Mouse (Mus musculus): ENCODE results near the gene Chd2. TPM values are rescaled to one million over a fixed set of nuclear protein-coding genes. Genes with fewer than 3 reads are reported as not detected.
"Not testable (repeated sequence)": the region's sequence is repeated elsewhere in the genome, so short reads cannot be mapped to it uniquely, and the experiment has no call there.

Chd2 gene
- polyA plus RNA-seq, 1 experiment from 2014 or later: 34.6 TPM

GRCm38 (mm10) chr7:73579072-73579731 is 37.6 kb upstream of the Chd2 start:
- H3K4me1 ChIP-seq (replicated peaks): peaks cover 9% of the 10 kb centered on the region
- 82% methylated on average over 8 of the region's 8 CpGs for WGBS
- H3K4me2 ChIP-seq: no peak overlapping the region
- no peaks in the 10 kb centered on the region; the same call in 1 of the 2 replicates for H3K27me3 ChIP-seq
- H3K4me3 ChIP-seq: no peak overlapping the region
- H3K9me3 ChIP-seq: no peaks in the 10 kb centered on the region
- H3K27ac ChIP-seq (replicated peaks): no peak overlapping the region
- no peaks in the 10 kb centered on the region for H3K36me3 ChIP-seq
- no peak overlapping the region for H3K9ac ChIP-seq
- no peak for ATAC-seq (ENCODE audit: low read depth)

- H3K36me3 ChIP-seq: no peaks in the 10 kb centered on the region
- H3K4me1 ChIP-seq (replicated peaks): no peaks in the 10 kb centered on the region
- WGBS: 80% methylated on average over 6 of the region's 6 CpGs
- H3K27me3 ChIP-seq: no peaks in the 10 kb centered on the region; the same call in 1 of the 2 replicates
- H3K9me3 ChIP-seq: no peaks in the 10 kb centered on the region
- H3K9ac ChIP-seq: no peak overlapping the region
- ATAC-seq (ENCODE audit: low read depth): no peak
- no peak overlapping the region for H3K4me2 ChIP-seq
- no peak overlapping the region for H3K4me3 ChIP-seq
- H3K27ac ChIP-seq (replicated peaks): no peak overlapping the region
These were observed 36.3 kb upstream of the Chd2 start for GRCm38 (mm10) chr7:73577888-73578421.

DNA sequence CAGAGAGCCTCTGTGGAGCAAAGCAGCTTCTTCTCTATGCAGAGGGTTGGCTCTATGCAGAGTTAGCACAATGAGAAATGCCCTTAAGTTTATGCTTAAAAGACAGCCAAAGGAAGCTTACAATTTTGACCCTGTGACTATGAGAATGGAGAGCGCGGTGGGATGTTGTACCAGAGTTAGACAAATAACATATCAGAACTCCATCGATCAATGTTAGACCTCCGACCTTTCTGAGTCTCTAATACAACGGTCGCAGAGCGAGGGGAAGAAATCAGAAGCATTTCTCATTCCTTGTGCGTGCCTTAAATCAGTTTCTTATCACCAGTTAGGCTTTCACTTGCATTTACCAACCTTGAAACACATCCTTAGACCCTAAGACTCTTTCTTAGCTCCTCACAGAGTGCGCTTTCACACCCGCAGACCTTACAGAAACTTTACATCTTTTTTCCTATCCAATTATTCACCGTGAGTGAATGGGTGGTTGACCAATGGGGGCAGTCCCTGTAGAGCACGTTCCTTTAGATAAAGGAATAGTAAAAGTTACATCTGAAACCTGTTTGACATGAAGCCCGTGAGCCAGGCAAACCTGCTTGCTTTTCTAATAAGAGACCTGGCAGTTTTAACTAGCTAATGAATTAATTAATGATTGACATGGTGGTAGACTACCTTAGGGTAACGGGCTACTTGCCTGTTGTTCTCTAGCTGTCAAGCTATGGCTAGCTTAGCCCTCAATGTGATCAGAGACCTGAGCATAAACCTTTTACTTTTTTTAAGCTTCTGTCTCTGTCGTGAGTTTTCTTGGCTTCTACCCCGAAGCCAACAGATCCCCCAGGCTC is 34.7 kb upstream of the Chd2 start:
- no peak overlapping the region for H3K4me2 ChIP-seq
- no peak for ATAC-seq (ENCODE audit: low read depth)
- H3K9ac ChIP-seq: no peak overlapping the region
- H3K27me3 ChIP-seq: no peaks in the 10 kb centered on the region; the same call in 1 of the 2 replicates
- H3K4me1 ChIP-seq (replicated peaks): no peaks in the 10 kb centered on the region
- H3K4me3 ChIP-seq: no peak overlapping the region
- WGBS: 69% methylated on average over 16 of the region's 16 CpGs
- no peak overlapping the region for H3K27ac ChIP-seq (replicated peaks)
- no peaks in the 10 kb centered on the region for H3K9me3 ChIP-seq
- H3K36me3 ChIP-seq: no peaks in the 10 kb centered on the region

GRCm38 (mm10) chr7:73575257-73575656 is 33.6 kb upstream of the Chd2 start:
- Histone ChIP-seq H3K4me1 (replicated peaks) (no peaks in the 10 kb centered on the region), H3K27ac (replicated peaks) (no peak overlapping the region), H3K9me3 (no peaks in the 10 kb centered on the region), H3K4me2 (no peak overlapping the region), H3K27me3 (no peaks in the 10 kb centered on the region; the same call in 1 of the 2 replicates), H3K4me3 (no peak overlapping the region), H3K36me3 (no peaks in the 10 kb centered on the region), H3K9ac (no peak overlapping the region)
- WGBS: 59% methylated on average over 8 of the region's 8 CpGs
- ATAC-seq (ENCODE audit: low read depth): no peak

DNA sequence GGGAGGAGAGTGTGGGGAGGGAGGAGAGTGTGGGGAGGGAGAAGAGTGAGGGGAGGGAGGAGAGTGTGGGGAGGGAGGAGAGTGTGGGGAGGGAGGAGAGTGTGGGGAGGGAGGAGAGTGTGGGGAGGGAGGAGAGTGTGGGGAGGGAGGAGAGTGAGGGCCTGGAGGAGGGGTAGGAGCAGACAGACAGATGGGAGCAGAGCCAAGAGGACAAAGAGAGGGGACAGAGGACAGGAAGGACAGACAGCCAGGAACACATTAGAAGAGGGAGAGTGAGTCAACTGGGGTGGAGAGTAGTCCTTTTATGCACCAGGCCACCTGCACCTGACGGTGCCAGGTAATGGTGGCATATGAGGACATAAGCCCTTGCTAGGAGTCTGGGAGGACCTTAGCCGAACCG is 33.0 kb upstream of the Chd2 start:
- not testable (repeated sequence) for H3K9me3 ChIP-seq; H3K4me2 ChIP-seq; H3K27me3 ChIP-seq; H3K9ac ChIP-seq; ATAC-seq (ENCODE audit: low read depth); H3K36me3 ChIP-seq; H3K4me3 ChIP-seq; H3K27ac ChIP-seq (replicated peaks); H3K4me1 ChIP-seq (replicated peaks)
- 50% methylated on average over 3 of the region's 3 CpGs for WGBS

DNA sequence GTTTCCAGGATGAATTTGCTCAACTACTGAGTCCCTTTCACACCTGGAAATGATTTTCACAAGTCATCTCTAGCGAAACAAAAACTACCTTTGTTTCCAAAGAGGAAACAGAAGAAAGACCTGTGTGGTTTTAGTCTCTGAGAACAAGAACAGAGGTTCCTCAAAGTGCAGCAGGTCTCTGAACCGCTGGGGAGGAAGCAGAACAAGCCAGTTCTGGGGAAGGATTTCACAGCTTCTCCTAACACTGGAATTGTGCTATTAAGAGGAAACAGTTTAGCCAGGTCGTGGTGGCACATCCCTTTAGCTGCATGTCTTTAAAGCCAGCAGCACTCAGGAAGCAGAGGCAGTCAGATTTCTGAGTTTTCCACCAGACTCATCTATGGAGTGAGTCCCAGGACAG is 30.9 kb upstream of the Chd2 start:
- H3K27ac ChIP-seq (replicated peaks): no peak overlapping the region
- H3K27me3 ChIP-seq: no peaks in the 10 kb centered on the region; the same call in 1 of the 2 replicates
- WGBS: 71% methylated on average over 3 of the region's 3 CpGs
- H3K4me1 ChIP-seq (replicated peaks): no peaks in the 10 kb centered on the region
- H3K4me3 ChIP-seq: no peak overlapping the region
- no peak for ATAC-seq (ENCODE audit: low read depth)
- H3K4me2 ChIP-seq: no peak overlapping the region
- H3K9me3 ChIP-seq: no peaks in the 10 kb centered on the region
- H3K9ac ChIP-seq: no peak overlapping the region
- H3K36me3 ChIP-seq: no peaks in the 10 kb centered on the region

DNA sequence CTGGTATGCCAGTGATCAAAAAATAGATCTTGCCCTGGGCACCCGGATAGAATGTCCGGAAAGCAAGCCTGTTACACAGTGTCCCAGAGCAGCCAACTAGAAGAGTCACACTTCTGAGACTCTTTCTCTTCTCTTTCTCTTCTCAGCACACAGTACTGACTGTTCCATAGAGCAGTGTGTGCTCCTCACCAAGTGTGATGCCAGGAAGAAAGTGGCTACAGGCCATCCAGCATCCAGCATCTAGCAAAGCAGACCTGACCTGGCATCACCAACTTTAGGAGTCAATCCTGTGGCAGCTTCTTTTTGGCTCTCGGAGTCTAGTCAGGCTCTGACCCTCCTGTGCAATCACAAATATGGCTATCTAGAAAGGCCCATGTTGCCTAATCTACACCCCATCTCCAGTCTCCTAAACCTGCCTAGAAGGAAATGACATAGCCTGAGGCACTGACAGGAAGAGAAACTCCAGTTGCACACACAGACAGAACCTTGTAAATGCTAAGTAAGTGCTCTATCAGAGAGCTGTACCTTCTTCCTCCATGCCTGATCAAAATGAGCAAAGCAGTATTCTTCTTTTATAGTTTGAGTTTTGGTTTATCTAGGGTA is 27.3 kb upstream of the Chd2 start:
- no peak for ATAC-seq (ENCODE audit: low read depth)
- Histone ChIP-seq H3K9me3 (no peaks in the 10 kb centered on the region), H3K9ac (no peak overlapping the region), H3K27me3 (no peaks in the 10 kb centered on the region), H3K36me3 (no peaks in the 10 kb centered on the region), H3K4me3 (no peak overlapping the region), H3K4me2 (no peak overlapping the region), H3K27ac (replicated peaks) (no peak overlapping the region), H3K4me1 (replicated peaks) (no peaks in the 10 kb centered on the region)
- WGBS: 95% methylated on average over 3 of the region's 3 CpGs

- Histone ChIP-seq H3K4me3 (no peak overlapping the region), H3K9ac (no peak overlapping the region), H3K27ac (replicated peaks) (no peak overlapping the region), H3K4me2 (no peak overlapping the region), H3K27me3 (no peaks in the 10 kb centered on the region), H3K9me3 (no peaks in the 10 kb centered on the region), H3K4me1 (replicated peaks) (no peaks in the 10 kb centered on the region), H3K36me3 (no peaks in the 10 kb centered on the region)
- WGBS: 61% methylated on average over 4 of the region's 4 CpGs
- no peak for ATAC-seq (ENCODE audit: low read depth)
These were observed 26.1 kb upstream of the Chd2 start for GRCm38 (mm10) chr7:73567754-73568161.

- Histone ChIP-seq H3K4me1 (replicated peaks) (peaks cover 15% of the 10 kb centered on the region), H3K27me3 (no peaks in the 10 kb centered on the region), H3K27ac (replicated peaks) (no peak overlapping the region), H3K9ac (no peak overlapping the region), H3K4me3 (no peak overlapping the region), H3K36me3 (no peaks in the 10 kb centered on the region), H3K4me2 (no peak overlapping the region), H3K9me3 (no peaks in the 10 kb centered on the region)
- 91% methylated on average over 6 of the region's 6 CpGs for WGBS
- no peak for ATAC-seq (ENCODE audit: low read depth)
These were observed 22.5 kb upstream of the Chd2 start for GRCm38 (mm10) chr7:73564131-73564530.

- Histone ChIP-seq H3K4me3 (no peak overlapping the region), H3K9ac (no peak overlapping the region), H3K36me3 (no peaks in the 10 kb centered on the region), H3K27ac (replicated peaks) (no peak overlapping the region), H3K9me3 (no peaks in the 10 kb centered on the region), H3K4me1 (replicated peaks) (peaks cover 17% of the 10 kb centered on the region), H3K27me3 (no peaks in the 10 kb centered on the region), H3K4me2 (no peak overlapping the region)
- no peak for ATAC-seq (ENCODE audit: low read depth)
- WGBS: 23% methylated on average over 10 of the region's 10 CpGs
These were observed 19.9 kb upstream of the Chd2 start for GRCm38 (mm10) chr7:73561492-73562055.

- H3K9me3 ChIP-seq: no peaks in the 10 kb centered on the region
- no peaks in the 10 kb centered on the region for H3K27me3 ChIP-seq
- WGBS: 94% methylated on average over 6 of the region's 6 CpGs
- H3K4me1 ChIP-seq (replicated peaks): peaks cover 17% of the 10 kb centered on the region
- no peak overlapping the region for H3K4me2 ChIP-seq
- H3K4me3 ChIP-seq: no peak overlapping the region
- ATAC-seq (ENCODE audit: low read depth): no peak
- H3K9ac ChIP-seq: no peak overlapping the region
- no peaks in the 10 kb centered on the region for H3K36me3 ChIP-seq
- no peak overlapping the region for H3K27ac ChIP-seq (replicated peaks)
These were observed 19.2 kb upstream of the Chd2 start for GRCm38 (mm10) chr7:73560811-73561210.

GRCm38 (mm10) chr7:73559853-73560190 is 18.2 kb upstream of the Chd2 start:
- WGBS: 91% methylated on average over 6 of the region's 6 CpGs
- Histone ChIP-seq H3K9ac (no peak overlapping the region), H3K27ac (replicated peaks) (0 out of 2 replicates have a peak overlapping the region, but pooled peaks have one; percentile 89), H3K4me3 (peak overlapping the region; percentile 100; the same call in 1 of the 2 replicates), H3K27me3 (no peaks in the 10 kb centered on the region), H3K9me3 (no peaks in the 10 kb centered on the region), H3K4me1 (replicated peaks) (peaks cover 17% of the 10 kb centered on the region), H3K36me3 (no peaks in the 10 kb centered on the region), H3K4me2 (peak overlapping the region; percentile 60)
- no peak for ATAC-seq (ENCODE audit: low read depth)
